Comparison of ENCODE assay signal across 29 mouse cellular contexts in the genomic region with DNA sequence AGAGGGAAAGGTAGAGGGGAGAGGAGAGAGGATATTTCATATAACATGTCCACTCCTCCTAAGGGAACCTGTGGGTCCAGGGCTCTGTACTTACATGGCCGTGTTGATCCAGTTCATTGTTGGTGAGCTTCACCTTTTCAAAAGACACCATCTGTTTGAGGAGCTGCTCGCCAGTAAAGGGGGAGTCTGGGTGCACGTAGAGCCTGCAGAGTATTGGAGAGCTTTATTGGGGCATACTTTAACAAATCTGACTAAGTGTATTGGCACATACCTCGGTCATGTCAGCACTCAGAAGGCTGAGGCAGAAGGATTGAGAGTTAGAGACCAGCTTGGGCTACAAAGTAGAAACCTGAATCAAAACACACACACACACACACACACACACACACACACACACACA. TPM values are rescaled to one million over a fixed set of nuclear protein-coding genes. Genes with fewer than 3 reads are reported as not detected.
"Had no signal": no experiment of that assay in that cellular context is flagged by ENCODE, and none has a peak within 500 bp of the region (broad histone marks: within the 10 kb centered on the region; RNA-seq: fewer than 3 reads in every experiment).

No protein-coding gene starts in this region.

- H3K36me3 ChIP-seq: kidney, embryonic 15.5 days; limb, embryonic 12.5 days; limb, embryonic 15.5 days; midbrain, embryonic 10.5 days; midbrain, embryonic 13.5 days; neural tube, embryonic 13.5 days had no signal

- H3K27ac ChIP-seq: kidney, embryonic 15.5 days; limb, embryonic 12.5 days; limb, embryonic 15.5 days; liver, embryonic 14.5 days; midbrain, embryonic 10.5 days; midbrain, embryonic 13.5 days; neural tube, embryonic 13.5 days had no signal

- H3K4me2 ChIP-seq: kidney, embryonic 15.5 days; limb, embryonic 12.5 days; limb, embryonic 15.5 days; liver, embryonic 11.5 days; lung, embryonic 14.5 days; midbrain, embryonic 13.5 days; neural tube, embryonic 13.5 days had no signal

- ATAC-seq: liver, postnatal 0 days; lung, postnatal 0 days; midbrain, embryonic 13.5 days; midbrain, embryonic 16.5 days had no signal

- DNase-seq: kidney, postnatal 10 days; kidney, postnatal 36 days; left cerebral cortex, postnatal 4 days; liver, postnatal 0 days; lung, embryonic 14.5 days; lung, postnatal 36 days; retina, postnatal 1 day; right cerebral cortex, postnatal 25 days; thymus, adult 18-20 months; thymus, postnatal 36 days had no signal

- H3K9ac ChIP-seq: kidney, embryonic 15.5 days; limb, embryonic 12.5 days; limb, embryonic 15.5 days; liver, embryonic 14.5 days; liver, postnatal 0 days; lung, embryonic 14.5 days; midbrain, embryonic 13.5 days; neural tube, embryonic 13.5 days had no signal

- H3K4me3 ChIP-seq: kidney, embryonic 15.5 days; limb, embryonic 12.5 days; limb, embryonic 15.5 days; megakaryocyte, embryonic 14.5 days; midbrain, embryonic 10.5 days; midbrain, embryonic 13.5 days; myocyte; neural tube, embryonic 13.5 days had no signal

- H3K9me3 ChIP-seq: kidney, embryonic 15.5 days; limb, embryonic 12.5 days; limb, embryonic 15.5 days; megakaryocyte, embryonic 14.5 days; midbrain, embryonic 10.5 days; midbrain, embryonic 13.5 days; neural tube, embryonic 13.5 days had no signal

RNA-seq across cellular contexts. Expression of a gene that starts 8.5 kb away (rescaled TPM):
- total RNA-seq: layer of hippocampus, adult 8-10 months; layer of hippocampus, postnatal 10 days; left cerebral cortex, postnatal 14 days; left cerebral cortex, postnatal 4 days; monocyte, adult 5-6 weeks; neutrophil, adult 5-6 weeks had no signal
- polyA plus RNA-seq: limb, embryonic 12.5 days; limb, embryonic 15.5 days; myocyte; small intestine, adult 2 months; spleen, adult 2 months had no signal
